Mouse (Mus musculus): ENCODE results near the gene Esrrg.

DNA sequence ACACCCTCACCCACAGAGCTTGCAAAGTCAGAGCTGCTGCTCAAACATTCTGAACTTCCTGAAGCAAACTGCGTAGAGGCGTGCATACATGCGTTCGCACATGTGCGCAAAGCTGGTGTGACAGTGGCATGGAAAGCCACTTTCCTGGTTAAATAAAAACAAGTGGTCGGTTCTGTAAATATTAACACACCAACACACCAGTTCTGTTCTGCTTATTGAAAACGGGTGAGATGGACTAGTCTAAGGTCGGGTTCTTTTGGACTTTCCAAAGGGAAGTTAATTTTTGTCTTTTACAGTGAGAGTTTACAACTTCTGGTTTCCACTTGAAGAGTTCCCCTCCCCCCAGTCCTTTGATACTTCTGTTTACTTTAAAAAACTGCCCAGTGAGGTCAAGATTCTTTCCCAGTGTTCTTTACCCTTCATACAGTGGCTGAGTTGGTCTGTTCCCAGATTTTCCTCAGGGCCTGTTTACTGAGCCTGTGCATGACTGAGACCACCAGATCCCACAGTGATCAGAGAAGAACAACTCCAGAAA lies 22.0 kb upstream of the Esrrg start:
- no peak for TF ChIP-seq GATA1 (IDR thresholded peaks at IDR 0.05; ENCODE audit: borderline replicate concordance, low read length)
- no peak for TF ChIP-seq FLI1 (IDR thresholded peaks at IDR 0.05; ENCODE audit: low read length)

Measured in megakaryocyte, embryonic 14.5 days (primary cell).